Mouse (Mus musculus): ENCODE data around the gene Gprc5a. TPM values are rescaled to one million over a fixed set of nuclear protein-coding genes. Genes with fewer than 3 reads are reported as not detected.

The Gprc5a gene
- total and polyA plus RNA-seq, 2 experiments from 2014 or later = 0.43 to 0.47 TPM

DNA sequence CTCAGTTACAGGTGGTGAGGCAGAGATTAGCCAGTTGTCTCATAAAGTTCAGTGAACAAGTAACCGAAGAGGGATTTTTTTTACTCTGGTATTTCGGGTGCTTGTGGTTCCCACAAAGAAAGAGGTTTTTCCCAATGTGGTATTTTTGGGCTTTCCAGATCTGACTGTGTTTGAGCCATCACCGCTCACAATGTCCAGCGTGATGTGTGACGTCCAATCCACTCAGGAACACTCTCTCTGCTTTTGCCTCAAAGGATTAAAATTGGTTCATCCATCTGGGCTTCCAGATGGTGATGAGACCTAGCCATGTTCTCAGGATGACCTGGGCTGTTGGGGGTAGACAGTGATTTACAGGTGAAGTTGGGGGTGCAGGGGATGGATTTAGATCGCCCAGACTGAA lies 41.6 kb downstream of the Gprc5a start:
- WGBS = 88% methylated on average over 6 of the region's 6 CpGs
- Histone ChIP-seq H3K9ac (no peak overlapping the region), H3K4me3 (ENCODE audit: low read depth, low read length) (no peak overlapping the region), H3K9me3 (ENCODE audit: low read length) (no peaks in the 10 kb centered on the region), H3K36me3 (ENCODE audit: insufficient read depth) (no peaks in the 10 kb centered on the region), H3K4me1 (ENCODE audit: insufficient read depth) (no peaks in the 10 kb centered on the region), H3K4me2 (ENCODE audit: low read depth) (no peak overlapping the region), H3K27ac (ENCODE audit: low read depth, low read length) (no peak overlapping the region), H3K27me3 (ENCODE audit: insufficient read depth, low read length) (no peaks in the 10 kb centered on the region)
- TF ChIP-seq CTCF (IDR thresholded peaks at IDR 0.05; ENCODE audit: low read depth) = no peak
- DNase-seq (no peak), ATAC-seq (no peak)

DNA sequence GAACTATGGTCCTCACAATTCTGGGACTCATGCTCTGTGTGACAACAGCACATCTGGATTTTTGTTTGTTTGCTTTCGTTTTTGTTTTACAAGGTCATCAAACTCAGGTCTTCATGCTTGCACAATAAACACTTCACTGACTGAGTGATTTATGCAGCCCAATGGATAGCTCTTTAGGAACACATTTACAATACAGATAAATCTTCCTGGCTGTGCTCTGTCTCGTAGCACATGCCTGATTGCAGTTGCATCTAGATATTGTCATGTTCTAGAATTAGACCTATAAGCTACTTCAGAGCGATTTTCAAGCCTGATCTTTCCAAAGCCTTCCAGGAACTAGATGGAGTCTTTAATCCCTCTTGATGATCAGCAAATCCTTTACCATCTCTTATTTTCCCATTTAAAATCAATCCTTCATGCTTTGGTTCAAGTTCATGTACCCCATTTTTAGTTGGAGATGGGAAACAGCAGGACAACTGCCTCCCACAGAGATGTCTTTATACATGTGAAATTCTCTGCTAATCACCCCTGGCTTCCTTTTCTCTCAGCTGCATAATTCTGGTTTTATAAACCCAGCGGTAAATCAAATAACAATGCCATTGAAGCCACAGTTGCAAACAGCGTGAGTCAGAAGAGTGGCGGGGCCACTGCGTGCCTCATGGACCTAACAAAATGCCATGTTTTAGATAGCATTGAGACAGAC lies 47.1 kb downstream of the Gprc5a start:
- TF ChIP-seq CTCF (IDR thresholded peaks at IDR 0.05; ENCODE audit: low read depth) = no peak
- no peak for DNase-seq

DNA sequence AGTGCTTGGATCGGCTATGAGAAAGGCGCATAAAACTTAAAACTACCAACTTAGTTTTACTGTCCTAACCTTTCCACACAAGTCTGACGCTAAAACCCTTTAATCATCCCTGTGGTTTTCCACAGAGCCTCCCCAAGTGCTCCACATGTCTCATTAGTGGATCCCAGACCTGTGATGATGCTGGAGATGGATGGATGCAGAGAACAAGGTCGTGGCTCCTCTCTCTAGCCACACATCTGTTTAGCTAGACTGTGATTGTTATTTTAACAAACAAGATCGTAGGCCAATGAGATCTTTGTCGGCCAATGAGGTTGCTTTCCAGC lies 47.6 kb downstream of the Gprc5a start:
- no peak for TF ChIP-seq CTCF (IDR thresholded peaks at IDR 0.05; ENCODE audit: low read depth)
- Histone ChIP-seq H3K9me3 (ENCODE audit: low read length) (no peaks in the 10 kb centered on the region), H3K4me3 (ENCODE audit: low read depth, low read length) (no peak overlapping the region), H3K9ac (no peak overlapping the region), H3K27me3 (ENCODE audit: insufficient read depth, low read length) (no peaks in the 10 kb centered on the region), H3K4me2 (ENCODE audit: low read depth) (no peak overlapping the region), H3K36me3 (ENCODE audit: insufficient read depth) (no peaks in the 10 kb centered on the region), H3K4me1 (ENCODE audit: insufficient read depth) (peaks cover 3% of the 10 kb centered on the region; the same call in 1 of the 2 replicates), H3K27ac (ENCODE audit: low read depth, low read length) (no peak overlapping the region)
- 25% methylated on average over 6 of the region's 6 CpGs for WGBS
- no peak for ATAC-seq
- DNase-seq = no peak

More for the DNA sequence above, 47.1 kb downstream of the Gprc5a start:
- no peaks in the 10 kb centered on the region for H3K9me3 ChIP-seq (ENCODE audit: low read length)
- ATAC-seq = no peak
- no peaks in the 10 kb centered on the region for H3K36me3 ChIP-seq (ENCODE audit: insufficient read depth)
- no peak overlapping the region for H3K4me2 ChIP-seq (ENCODE audit: low read depth)
- 18% methylated on average over 7 of the region's 7 CpGs for WGBS
- H3K9ac ChIP-seq = no peak overlapping the region
- H3K4me3 ChIP-seq (ENCODE audit: low read depth, low read length) = no peak overlapping the region
- H3K27ac ChIP-seq (ENCODE audit: low read depth, low read length) = no peak overlapping the region
- no peaks in the 10 kb centered on the region for H3K27me3 ChIP-seq (ENCODE audit: insufficient read depth, low read length)
- H3K4me1 ChIP-seq (ENCODE audit: insufficient read depth) = peaks cover 3% of the 10 kb centered on the region; the same call in 1 of the 2 replicates

DNA sequence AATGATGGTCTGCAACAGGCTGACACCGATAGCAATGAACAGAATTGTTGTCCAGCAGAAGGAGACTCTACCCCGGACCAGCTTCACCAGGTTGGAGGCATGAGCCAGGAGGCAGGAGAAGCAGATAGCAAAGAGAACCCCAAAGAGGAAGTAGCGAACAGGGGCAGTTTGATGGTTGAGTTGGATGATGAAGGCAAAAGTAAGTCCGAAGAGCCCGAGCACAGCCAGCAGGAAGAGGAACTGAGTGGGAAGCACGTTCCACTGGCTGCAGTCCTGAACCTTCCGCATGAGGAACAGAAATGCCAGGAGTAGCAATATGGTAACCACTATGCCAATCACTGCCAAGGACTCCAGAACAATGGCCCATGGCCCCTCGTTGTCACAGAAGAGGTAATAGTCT lies 51.0 kb downstream of the Gprc5a start:
- Histone ChIP-seq H3K4me3 (ENCODE audit: low read depth, low read length) (no peak overlapping the region), H3K4me1 (ENCODE audit: insufficient read depth) (peaks cover 3% of the 10 kb centered on the region; the same call in 1 of the 2 replicates), H3K27ac (ENCODE audit: low read depth, low read length) (no peak overlapping the region), H3K36me3 (ENCODE audit: insufficient read depth) (no peaks in the 10 kb centered on the region), H3K9me3 (ENCODE audit: low read length) (no peaks in the 10 kb centered on the region), H3K27me3 (ENCODE audit: insufficient read depth, low read length) (no peaks in the 10 kb centered on the region), H3K4me2 (ENCODE audit: low read depth) (no peak overlapping the region), H3K9ac (no peak overlapping the region)
- no peak for TF ChIP-seq CTCF (IDR thresholded peaks at IDR 0.05; ENCODE audit: low read depth)
- ATAC-seq = no peak
- 94% methylated on average over 8 of the region's 8 CpGs for WGBS
- no peak for DNase-seq

DNA sequence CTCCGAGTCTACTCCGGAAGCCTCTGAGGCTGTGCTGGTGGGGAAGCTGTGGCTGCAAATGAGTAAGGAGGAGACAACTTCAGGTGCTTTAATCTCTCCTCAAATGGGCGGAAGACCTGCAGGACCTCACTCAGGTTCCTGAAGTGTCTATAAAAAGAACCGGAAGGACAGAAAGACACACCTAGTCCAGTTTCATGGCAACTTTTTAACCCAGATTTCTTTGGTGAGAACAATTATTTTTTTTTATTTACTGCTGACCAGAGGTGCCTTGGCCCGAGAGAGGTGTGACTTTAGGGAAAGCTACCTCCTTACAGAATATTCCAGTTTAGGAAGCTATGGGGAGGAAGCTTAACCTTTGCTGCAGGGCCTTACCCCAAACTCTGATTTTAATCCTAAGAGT lies 52.7 kb downstream of the Gprc5a start, which contains the start of gene Gprc5d:
TSS of gene Gprc5d (minus strand) at position 101 of the 400 bp plus-strand sequence.
- 94% methylated on average over 5 of the region's 5 CpGs for WGBS
- DNase-seq (no peak), ATAC-seq (no peak)
- Histone ChIP-seq H3K27me3 (ENCODE audit: insufficient read depth, low read length) (no peaks in the 10 kb centered on the region), H3K9ac (no peak within 1 kb of the TSS), H3K36me3 (ENCODE audit: insufficient read depth) (no peaks in the 10 kb centered on the region), H3K9me3 (ENCODE audit: low read length) (no peaks in the 10 kb centered on the region), H3K27ac (ENCODE audit: low read depth, low read length) (no peak within 1 kb of the TSS), H3K4me2 (ENCODE audit: low read depth) (no peak within 1 kb of the TSS), H3K4me1 (ENCODE audit: insufficient read depth) (no peaks in the 10 kb centered on the region), H3K4me3 (ENCODE audit: low read depth, low read length) (no peak within 1 kb of the TSS)
- no peak for TF ChIP-seq CTCF (IDR thresholded peaks at IDR 0.05; ENCODE audit: low read depth)

DNA sequence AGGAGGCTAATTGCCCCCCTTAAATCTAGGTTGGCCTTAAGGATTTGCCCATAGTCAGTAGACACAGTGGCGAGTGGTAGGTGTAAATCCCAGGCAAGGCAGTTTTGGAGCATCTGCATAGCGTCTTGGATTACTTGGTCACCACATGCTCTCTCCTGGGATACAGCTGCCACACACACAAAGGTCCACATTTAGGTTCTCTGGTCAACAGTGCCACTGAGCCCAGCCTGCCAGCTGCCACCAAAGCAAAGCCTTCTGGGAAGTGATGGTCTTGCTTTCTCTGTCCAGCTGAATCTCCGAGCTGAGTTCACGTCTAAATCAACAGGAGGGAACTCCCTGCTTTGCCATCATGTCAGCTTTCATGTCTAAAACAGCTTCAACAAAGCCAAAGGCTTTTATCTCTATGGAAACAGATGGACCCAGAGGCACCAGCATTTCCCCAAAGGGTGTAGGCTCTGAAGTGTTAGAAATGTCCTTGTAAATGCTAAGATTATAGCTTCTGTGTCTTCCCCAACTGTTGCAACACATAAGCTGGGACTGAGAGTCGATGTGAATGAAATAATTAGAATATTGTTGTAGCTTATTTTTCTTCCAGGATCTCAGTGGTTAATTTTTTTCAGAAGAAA lies 59.4 kb downstream of the Gprc5a start:
- DNase-seq = no peak
- 64% methylated on average over 5 of the region's 5 CpGs for WGBS
- Histone ChIP-seq H3K4me3 (ENCODE audit: low read depth, low read length) (no peak overlapping the region), H3K27ac (ENCODE audit: low read depth, low read length) (no peak overlapping the region), H3K27me3 (ENCODE audit: insufficient read depth, low read length) (no peaks in the 10 kb centered on the region), H3K4me2 (ENCODE audit: low read depth) (no peak overlapping the region), H3K9ac (no peak overlapping the region), H3K4me1 (ENCODE audit: insufficient read depth) (no peaks in the 10 kb centered on the region), H3K36me3 (ENCODE audit: insufficient read depth) (no peaks in the 10 kb centered on the region), H3K9me3 (ENCODE audit: low read length) (no peaks in the 10 kb centered on the region)
- no peak for TF ChIP-seq CTCF (IDR thresholded peaks at IDR 0.05; ENCODE audit: low read depth)
- ATAC-seq = 0 out of 2 replicates have a peak, but pooled peaks have one; percentile 27

DNA sequence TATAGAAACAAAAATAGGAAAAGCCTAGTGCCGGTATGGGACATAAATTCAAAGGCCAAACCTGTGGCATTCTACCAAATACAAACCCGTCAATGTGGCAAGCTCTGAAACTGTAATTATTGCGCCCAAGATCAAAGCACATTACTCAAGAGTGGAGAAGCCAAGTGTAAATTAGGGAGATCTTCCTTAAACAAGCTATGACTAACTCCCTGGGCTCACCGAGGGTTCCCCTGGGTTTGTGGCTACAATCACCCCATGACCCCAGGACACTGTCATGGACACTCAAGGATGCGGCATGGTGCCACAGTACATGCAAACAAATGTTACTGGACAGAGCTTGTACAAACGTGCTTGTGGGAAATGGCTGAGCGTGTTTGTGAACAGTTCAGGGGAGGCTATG lies 67.6 kb downstream of the Gprc5a start:
- no peak for DNase-seq
- H3K27ac ChIP-seq (ENCODE audit: low read depth, low read length) = no peak overlapping the region
- H3K36me3 ChIP-seq (ENCODE audit: insufficient read depth) = no peaks in the 10 kb centered on the region
- no peak overlapping the region for H3K9ac ChIP-seq
- no peak overlapping the region for H3K4me2 ChIP-seq (ENCODE audit: low read depth)
- ATAC-seq = no peak
- no peak for TF ChIP-seq CTCF (IDR thresholded peaks at IDR 0.05; ENCODE audit: low read depth)
- no peaks in the 10 kb centered on the region for H3K4me1 ChIP-seq (ENCODE audit: insufficient read depth)
- no peaks in the 10 kb centered on the region for H3K9me3 ChIP-seq (ENCODE audit: low read length)
- no peak overlapping the region for H3K4me3 ChIP-seq (ENCODE audit: low read depth, low read length)
- WGBS = 71% methylated on average over 7 of the region's 7 CpGs
- H3K27me3 ChIP-seq (ENCODE audit: insufficient read depth, low read length) = no peaks in the 10 kb centered on the region
